Mouse (Mus musculus) adrenal gland, adult 8-10 months (tissue): Measurements from ENCODE around the gene Shld1. TPM values are rescaled to one million over a fixed set of nuclear protein-coding genes. Genes with fewer than 3 reads are reported as not detected.

Experiments used
- DNase-seq: peaks from one replicate; pipeline ENCODE4 v3.0.0; 2022
- total RNA-seq, 4 experiments: library from RNA; stranded (reverse); gene quantifications; 2 replicates each; pipeline ENCODE4 v1.2.4; 2022

Gene Shld1
- total RNA-seq, 4 experiments from 2014 or later: 10.7 to 12.1 (median 11.9) TPM

GRCm38 (mm10) chr2:132724561-132724960 is 37.8 kb downstream of the Shld1 start:
- no peak for DNase-seq

- DNase-seq: no peak
These were observed 38.7 kb downstream of the Shld1 start for GRCm38 (mm10) chr2:132725376-132725905.

GRCm38 (mm10) chr2:132726156-132726555 is 39.4 kb downstream of the Shld1 start:
- no peak for DNase-seq

- DNase-seq: no peak
These were observed 46.2 kb downstream of the Shld1 start for GRCm38 (mm10) chr2:132732940-132733339.

- no peak for DNase-seq
These were observed 47.2 kb downstream of the Shld1 start for GRCm38 (mm10) chr2:132733603-132734573.

- no peak for DNase-seq
These were observed 52.2 kb downstream of the Shld1 start for GRCm38 (mm10) chr2:132738816-132739432.

- DNase-seq: no peak
These were observed 55.2 kb downstream of the Shld1 start for GRCm38 (mm10) chr2:132741862-132742347.

GRCm38 (mm10) chr2:132744866-132745265 is 58.1 kb downstream of the Shld1 start:
- DNase-seq: no peak

- no peak for DNase-seq
These were observed 59.4 kb downstream of the Shld1 start for GRCm38 (mm10) chr2:132746108-132746507.

- no peak for DNase-seq
These were observed 64.0 kb downstream of the Shld1 start for GRCm38 (mm10) chr2:132750726-132751125.

GRCm38 (mm10) chr2:132751141-132752066 is 64.7 kb downstream of the Shld1 start:
- no peak for DNase-seq

- DNase-seq: no peak
These were observed 65.7 kb downstream of the Shld1 start for GRCm38 (mm10) chr2:132752398-132752797.

- DNase-seq: no peak
These were observed 66.4 kb downstream of the Shld1 start for GRCm38 (mm10) chr2:132753137-132753536.

GRCm38 (mm10) chr2:132757911-132758310 is 71.2 kb downstream of the Shld1 start:
- DNase-seq: no peak

GRCm38 (mm10) chr2:132770822-132771221 is 84.1 kb downstream of the Shld1 start:
- no peak for DNase-seq

- DNase-seq: no peak
These were observed 94.2 kb downstream of the Shld1 start, which contains the start of gene Chgb for GRCm38 (mm10) chr2:132780978-132781377. Gene Chgb, plus strand, starts transcription at chr2:132781278.

- peak; percentile 85 for DNase-seq
These were observed 94.8 kb downstream of the Shld1 start for GRCm38 (mm10) chr2:132781439-132782068.

GRCm38 (mm10) chr2:132784039-132784438 is 97.3 kb downstream of the Shld1 start:
- DNase-seq: no peak

- no peak for DNase-seq
These were observed 106.9 kb downstream of the Shld1 start for GRCm38 (mm10) chr2:132793441-132794203.

GRCm38 (mm10) chr2:132794204-132794586 is 107.5 kb downstream of the Shld1 start:
- no peak for DNase-seq
